Mouse (Mus musculus) cerebellum, adult 9-11 months (tissue): Measurements from ENCODE around the gene Slc25a4.
A peak's percentile ranks its signal among the peaks of the same experiment; 100 is the strongest.

Experiments used
- DNase-seq: peaks from one replicate; pipeline ENCODE4 v3.0.0; 2022

The Slc25a4 gene

DNA sequence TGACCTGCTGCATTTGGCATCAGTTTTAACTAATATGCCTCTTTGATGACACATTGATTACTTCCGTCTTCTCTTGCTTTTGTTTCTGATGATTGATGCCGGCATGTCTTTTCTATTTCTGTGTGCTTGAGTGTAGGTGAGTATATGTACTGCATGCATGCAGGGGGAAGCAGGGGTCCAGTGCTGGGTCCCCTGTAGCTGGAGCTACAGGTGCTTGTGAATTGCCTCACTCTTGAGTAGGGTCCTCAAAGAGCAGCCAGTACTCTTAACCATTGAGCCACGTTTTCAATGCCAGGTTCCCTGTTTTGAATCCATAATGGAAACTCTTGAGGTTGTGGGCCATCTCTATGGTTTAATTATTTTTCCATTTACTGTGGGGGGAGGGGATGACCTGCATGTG lies 6.8 kb downstream of the Slc25a4 start:
- no peak for DNase-seq

GRCm38 (mm10) chr8:46202350-46202749 lies 8.7 kb downstream of the Slc25a4 start:
- DNase-seq: no peak

DNA sequence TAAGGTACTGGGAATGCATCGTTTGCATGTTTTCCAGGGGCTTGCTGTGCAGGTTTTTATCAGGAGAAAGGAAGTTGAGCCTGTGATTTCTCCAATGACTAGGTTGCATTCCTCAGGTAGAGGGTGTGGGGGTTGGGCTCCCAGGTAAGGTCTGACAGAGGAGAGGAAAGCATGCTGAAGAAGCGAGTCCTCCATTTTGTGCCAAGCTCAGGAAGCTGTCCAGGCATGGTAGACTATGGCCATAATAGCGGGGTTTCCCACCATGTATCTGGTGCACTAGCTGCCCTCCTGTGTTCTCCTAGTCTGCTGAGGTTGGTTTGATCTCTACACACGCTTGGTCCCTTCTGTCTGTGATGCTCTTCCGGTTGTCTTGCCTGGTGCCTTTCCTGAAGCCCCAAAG lies 13.4 kb downstream of the Slc25a4 start:
- DNase-seq: no peak

- DNase-seq: no peak
Measured at GRCm38 (mm10) chr8:46196877-46197276, 14.2 kb downstream of the Slc25a4 start.

DNA sequence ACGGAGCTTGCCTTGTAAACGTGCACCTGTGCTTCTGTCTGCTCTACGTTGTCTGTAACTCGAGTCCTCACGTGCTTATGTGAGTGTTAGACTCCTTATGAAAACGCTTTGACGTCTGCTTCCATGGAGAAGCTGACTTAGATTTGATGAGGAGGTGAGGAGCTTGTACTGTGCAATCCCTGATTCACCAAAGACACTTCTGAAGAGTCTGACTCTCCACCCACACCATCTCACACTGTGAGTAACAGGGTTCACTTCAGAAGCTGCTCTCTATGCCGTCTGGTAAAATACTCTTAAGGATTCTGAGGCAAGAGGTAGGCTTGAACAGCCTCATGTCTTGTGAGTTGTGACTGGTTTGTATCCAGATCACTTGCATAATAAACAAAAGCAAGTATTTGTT lies 18.0 kb downstream of the Slc25a4 start:
- DNase-seq: no peak

- no peak for DNase-seq
Measured at GRCm38 (mm10) chr8:46185361-46185760, 25.7 kb downstream of the Slc25a4 start.

DNA sequence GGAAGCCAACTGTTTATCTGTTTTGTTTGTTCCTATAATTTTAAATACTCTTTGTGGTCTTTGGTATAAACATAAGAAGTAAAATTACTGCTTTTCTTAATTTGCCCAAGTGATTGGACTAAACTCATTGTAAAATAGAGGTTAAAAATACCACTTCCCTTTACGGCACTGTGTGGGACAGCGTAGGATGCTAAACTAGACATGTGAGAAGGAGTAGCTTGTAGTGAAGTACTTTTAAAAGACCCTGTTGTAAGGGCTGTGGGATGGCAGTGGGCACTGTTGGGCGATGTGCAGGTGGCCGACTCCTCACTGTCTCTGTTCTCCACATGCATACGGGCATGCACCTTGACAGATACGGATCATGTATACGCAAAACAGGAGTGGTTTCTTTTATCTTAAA lies 30.9 kb downstream of the Slc25a4 start:
- DNase-seq: no peak

DNA sequence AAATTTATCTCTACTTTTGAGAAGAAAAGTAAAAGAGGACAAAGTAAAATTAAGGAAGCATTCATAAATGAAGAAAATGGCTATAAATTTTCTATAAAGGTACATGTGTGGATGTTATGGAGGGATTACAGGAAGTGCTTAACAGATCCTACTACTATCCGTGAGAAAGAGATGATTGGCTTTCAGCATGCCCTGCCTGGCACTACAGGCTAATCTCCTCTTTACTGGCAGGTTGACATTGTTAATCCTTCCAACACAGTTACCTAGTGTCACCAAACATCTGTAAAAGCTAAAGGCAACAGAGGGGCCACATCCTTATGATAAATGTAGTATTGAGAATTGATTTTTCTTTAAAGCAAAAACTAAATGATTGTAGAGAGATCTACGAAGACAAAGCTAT lies 37.4 kb downstream of the Slc25a4 start:
- no peak for DNase-seq

DNA sequence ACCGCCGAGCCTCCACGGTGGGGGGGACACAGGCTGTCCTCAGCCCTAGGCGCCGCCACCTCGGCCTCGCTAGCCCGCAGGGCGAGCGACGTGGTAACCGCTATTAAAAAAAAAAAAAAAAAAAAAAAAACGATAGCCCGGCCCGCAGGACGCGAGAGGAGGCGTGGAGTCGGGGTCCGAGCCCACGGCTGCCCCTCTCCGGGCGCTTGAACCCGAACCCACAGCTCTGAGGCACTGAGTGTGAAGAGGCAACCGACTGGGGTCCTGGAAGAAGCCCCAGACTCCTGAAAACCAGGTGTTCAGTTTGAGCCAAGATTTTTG lies 47.3 kb downstream of the Slc25a4 start:
- DNase-seq: no peak

- peak; percentile 98 for DNase-seq
Measured at GRCm38 (mm10) chr8:46162953-46163869, 47.9 kb downstream of the Slc25a4 start.
